Mouse (Mus musculus) CH12.LX (cell line): ENCODE results near the gene Hnrnpd.

Source experiments
- CTCF ChIP-seq, 2 experiments: IDR thresholded peaks in 1 of 2; conservative IDR thresholded peaks in 1 of 2; 2 replicates each; pipeline ENCODE4 v1.5.1; 2011 to 2012; ENCODE audit warnings: low read depth in 2 of 2, low read length in 2 of 2, improper control_type of control experiment in 1 of 2, inconsistent platforms in 1 of 2, mild to moderate bottlenecking in 1 of 2, moderate library complexity in 1 of 2
- EP300 ChIP-seq: IDR thresholded peaks from 2 replicates; pipeline ENCODE4 v1.6.1; 2011; ENCODE audit warnings: low read length, improper control_type of control experiment
- JUN ChIP-seq: IDR thresholded peaks from 2 replicates; pipeline ENCODE4 v1.6.1; 2011; ENCODE audit warnings: low read depth, mild to moderate bottlenecking, low read length, improper control_type of control experiment, moderate library complexity; ENCODE audit not compliant: insufficient read depth
- MAZ ChIP-seq: IDR thresholded peaks from 2 replicates; pipeline ENCODE4 v1.6.1; 2012; ENCODE audit warnings: low read depth, mild to moderate bottlenecking, inconsistent platforms, low read length, improper control_type of control experiment, moderate library complexity

GRCm38 (mm10) chr5:99994166-99994565 is 15.4 kb upstream of the Hnrnpd start:
- TF ChIP-seq CTCF (conservative IDR thresholded peaks at IDR 0.05 in 1 of 2, IDR thresholded peaks at IDR 0.05 in 1 of 2; ENCODE audit: low read depth in 2 of 2, low read length in 2 of 2), result no peak
- TF ChIP-seq JUN, result no peak
- TF ChIP-seq EP300, result no peak
- no peak for TF ChIP-seq MAZ
